Mouse (Mus musculus) midbrain, embryonic 14.5 days (tissue): ENCODE measurements at regions not wholly inside any gene's neighbourhood (a gene's known extent, or its start where the extent isn't known, plus 50 kb on each side); places are given as distances from the start of the nearest gene placed in this dataset.

ENCODE experiments used
- ATAC-seq: fragments of 200-750 bp; cut with Nextera tagmentation; 2 replicates; pipeline ENCODE4 v1.8.0; 2017; ENCODE audit warnings: moderate number of reproducible peaks, moderate library complexity; ENCODE audit not compliant: low FRiP score, low TSS enrichment
- DNase-seq: peaks from one replicate; pipeline ENCODE4 v3.0.0-alpha.2; 2015
- H3K27ac ChIP-seq: fragments of 300-500 bp; sonication (generic); replicated peaks from 2 replicates; pipeline ENCODE4 v1.5.1; 2014; ENCODE audit warnings: mild to moderate bottlenecking, low read depth, low read length, moderate library complexity
- H3K27me3 ChIP-seq: fragments of 300-500 bp; sonication (generic); 2 replicates; pipeline ENCODE4 v1.6.1; 2014; ENCODE audit warnings: low read length, control low read depth, mixed read lengths; ENCODE audit not compliant: control insufficient read depth, insufficient read depth
- H3K36me3 ChIP-seq: fragments of 300-500 bp; sonication (generic); 2 replicates; pipeline ENCODE4 v1.6.1; 2014; ENCODE audit warnings: low read length, control low read depth; ENCODE audit not compliant: control insufficient read depth, insufficient read depth
- H3K4me1 ChIP-seq: fragments of 300-500 bp; sonication (generic); 2 replicates; pipeline ENCODE4 v1.6.1; 2014; ENCODE audit warnings: mild to moderate bottlenecking, antibody characterized with exemption, low read length, control low read depth; ENCODE audit not compliant: control insufficient read depth, insufficient read depth
- H3K4me2 ChIP-seq: fragments of 300-500 bp; sonication (generic); 2 replicates; pipeline ENCODE4 v1.6.1; 2014; ENCODE audit warnings: mild to moderate bottlenecking, low read length, moderate library complexity
- H3K4me3 ChIP-seq: fragments of 300-500 bp; sonication (generic); replicated peaks from 2 replicates; pipeline ENCODE4 v1.5.1; 2014; ENCODE audit warnings: low read depth, low read length
- H3K9ac ChIP-seq: fragments of 300-500 bp; sonication (generic); replicated peaks from 2 replicates; pipeline ENCODE4 v1.6.1; 2014; ENCODE audit warnings: mild to moderate bottlenecking, low read length, moderate library complexity
- H3K9me3 ChIP-seq: fragments of 300-500 bp; sonication (generic); 2 replicates; pipeline ENCODE4 v1.6.1; 2016; ENCODE audit warnings: low read length, control low read depth, mixed read lengths; ENCODE audit not compliant: control insufficient read depth
- WGBS: fragments of 180-500 bp; shearing (Covaris S2); extraction: QIAGEN DNeasy Blood & Tissue Kit; methylation state at CpG from one replicate; pipeline ENCODE4 v1.1.7; 2014; 5-methylcytosine and 5-hydroxymethylcytosine counted together

DNA sequence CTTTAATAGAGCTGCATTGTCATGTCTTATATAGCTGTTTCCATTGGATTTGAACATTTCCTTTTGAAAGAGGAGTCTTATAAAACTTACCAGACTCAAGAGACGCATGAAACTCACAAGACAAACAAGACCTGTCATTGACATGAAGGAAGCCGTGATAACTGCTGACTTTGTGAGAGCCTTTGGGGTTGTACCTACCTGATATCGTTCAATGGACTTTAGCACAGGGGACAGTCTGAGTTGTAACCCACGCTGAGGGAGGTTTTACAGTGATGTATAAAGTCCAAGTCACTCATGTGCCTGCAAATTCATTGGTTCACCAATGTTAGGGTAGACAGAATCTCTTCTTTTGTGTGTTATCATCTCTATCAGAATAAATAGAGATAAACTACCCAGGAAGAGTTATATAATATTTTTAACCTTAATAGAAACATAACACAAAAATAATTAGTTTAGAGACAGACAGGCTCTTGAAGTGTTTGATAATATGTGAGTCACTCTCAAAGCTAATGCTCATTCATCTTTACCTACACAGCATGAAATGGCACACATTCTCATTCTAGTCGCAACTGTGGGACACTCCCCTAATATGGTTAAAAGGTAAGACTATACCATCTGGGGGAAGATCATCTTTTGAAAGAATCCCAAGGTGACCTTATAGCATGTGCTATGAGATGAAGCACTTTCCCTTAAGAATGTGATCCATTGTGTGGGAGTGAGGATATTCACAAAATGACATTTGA, 54.4 kb upstream of the Mrps30 start:
- H3K27ac ChIP-seq = no peak overlapping the region
- no peak overlapping the region for H3K4me3 ChIP-seq
- H3K9ac ChIP-seq = no peak overlapping the region
- no peaks in the 10 kb centered on the region for H3K27me3 ChIP-seq
- H3K4me2 ChIP-seq = no peak overlapping the region
- H3K9me3 ChIP-seq = no peaks in the 10 kb centered on the region
- H3K4me1 ChIP-seq = no peaks in the 10 kb centered on the region
- no peaks in the 10 kb centered on the region for H3K36me3 ChIP-seq
- 88% methylated on average over 5 of the region's 5 CpGs for WGBS
- ATAC-seq = no peak
- DNase-seq = no peak
